Mouse (Mus musculus): ENCODE results near the gene Rsrp1.

The Rsrp1 gene

DNA sequence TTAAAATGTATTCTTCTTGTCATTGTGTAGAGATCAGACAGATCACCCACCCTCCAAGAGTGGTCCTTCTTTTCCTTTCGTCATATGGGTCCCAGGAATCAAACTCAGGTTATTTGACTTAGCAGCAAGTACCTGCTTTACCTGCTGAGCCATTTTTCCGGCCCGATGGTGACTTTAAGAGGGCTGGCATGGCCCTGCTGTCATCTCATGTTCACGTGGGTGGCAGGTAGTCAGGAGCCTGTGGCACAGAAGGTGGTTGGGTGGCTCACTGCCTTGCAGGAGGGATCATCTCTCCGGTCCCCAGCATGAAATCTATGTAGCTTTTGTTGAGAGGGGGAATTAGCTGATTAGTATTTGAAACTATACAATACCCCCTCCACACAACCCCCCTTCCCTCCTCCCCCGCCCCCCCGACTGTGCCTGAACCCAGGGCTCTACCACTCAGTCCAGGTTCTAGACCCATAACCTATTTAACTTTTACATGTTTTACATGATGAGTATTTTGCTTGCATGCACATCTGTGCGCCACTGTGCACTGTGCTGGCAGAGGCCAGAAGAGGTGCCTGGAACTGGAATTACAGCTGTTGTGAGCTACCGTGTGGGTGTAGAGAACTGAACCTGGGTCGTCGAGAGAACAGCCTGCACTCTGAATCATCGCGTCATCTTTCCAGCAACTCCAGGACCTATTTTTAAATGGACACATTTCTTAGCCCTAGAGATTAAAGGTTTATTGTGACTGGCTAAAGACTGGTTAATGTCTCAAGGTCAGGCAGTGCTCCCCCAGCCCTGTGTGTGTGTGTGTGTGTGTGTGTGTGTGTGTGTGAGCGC is 8.0 kb upstream of the Rsrp1 start:
- no peaks in the 10 kb centered on the region for H3K27me3 ChIP-seq (ENCODE audit: control insufficient read depth, insufficient read depth, low read length, poor library complexity, severe bottlenecking)
- peak; percentile 34 for DNase-seq (ENCODE audit: low read depth, low spot score)
- H3K36me3 ChIP-seq (ENCODE audit: control insufficient read depth, insufficient read depth, low read length, poor library complexity, severe bottlenecking) = peaks cover 2% of the 10 kb centered on the region

DNA sequence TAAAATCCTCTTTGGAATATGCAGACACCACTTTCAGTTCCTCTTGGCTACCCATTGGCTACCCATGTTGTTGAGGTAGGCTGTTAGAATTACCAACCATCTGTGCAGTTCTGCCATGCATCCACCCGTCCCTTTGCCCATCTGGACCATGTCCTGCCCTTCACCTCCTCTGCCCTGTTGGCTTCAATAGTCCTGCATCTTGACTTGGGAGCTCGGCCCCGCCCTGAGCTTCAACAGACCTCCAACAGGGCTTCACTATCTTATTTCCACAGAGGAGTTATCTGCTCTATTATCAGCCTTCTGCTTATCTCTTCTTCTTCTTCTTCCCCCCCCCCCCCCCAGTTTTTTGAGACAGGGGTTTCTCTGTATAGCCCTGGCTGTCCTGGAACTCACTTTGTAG is 6.2 kb upstream of the Rsrp1 start:
- DNase-seq (ENCODE audit: low read depth, low spot score) = no peak
- Histone ChIP-seq H3K27me3 (ENCODE audit: control insufficient read depth, insufficient read depth, low read length, poor library complexity, severe bottlenecking) (no peaks in the 10 kb centered on the region), H3K36me3 (ENCODE audit: control insufficient read depth, insufficient read depth, low read length, poor library complexity, severe bottlenecking) (no peaks in the 10 kb centered on the region)

GRCm38 (mm10) chr4:134918381-134918780 is 5.0 kb upstream of the Rsrp1 start:
- H3K27me3 ChIP-seq (ENCODE audit: control insufficient read depth, insufficient read depth, low read length, poor library complexity, severe bottlenecking) = no peaks in the 10 kb centered on the region
- DNase-seq (ENCODE audit: low read depth, low spot score) = peak; percentile 48
- no peaks in the 10 kb centered on the region for H3K36me3 ChIP-seq (ENCODE audit: control insufficient read depth, insufficient read depth, low read length, poor library complexity, severe bottlenecking)

GRCm38 (mm10) chr4:134919733-134920540 is 3.5 kb upstream of the Rsrp1 start:
- peaks cover 6% of the 10 kb centered on the region; the same call in 1 of the 2 replicates for H3K36me3 ChIP-seq (ENCODE audit: control insufficient read depth, insufficient read depth, low read length, poor library complexity, severe bottlenecking)
- H3K27me3 ChIP-seq (ENCODE audit: control insufficient read depth, insufficient read depth, low read length, poor library complexity, severe bottlenecking) = no peaks in the 10 kb centered on the region
- DNase-seq (ENCODE audit: low read depth, low spot score) = peak; percentile 81

DNA sequence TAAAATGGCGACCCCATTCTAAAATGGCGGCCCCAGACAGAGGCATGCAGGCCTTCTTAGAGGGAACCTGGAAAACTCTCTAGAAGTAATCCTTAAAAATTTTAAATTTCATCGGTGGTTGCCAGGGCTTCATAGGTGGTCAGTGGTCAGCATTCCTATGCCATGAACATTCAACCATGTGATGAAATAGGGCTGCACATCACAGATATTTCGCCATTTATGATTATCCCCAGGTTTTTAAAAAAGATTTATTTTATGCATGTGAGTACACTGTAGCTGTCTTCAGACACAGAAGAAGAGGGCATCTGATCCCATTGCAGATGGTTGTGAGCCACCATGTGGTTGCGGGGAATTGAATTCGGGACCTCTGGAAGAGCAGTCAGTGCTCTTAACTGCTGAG is 2.8 kb upstream of the Rsrp1 start:
- DNase-seq (ENCODE audit: low read depth, low spot score) = no peak
- no peaks in the 10 kb centered on the region for H3K27me3 ChIP-seq (ENCODE audit: control insufficient read depth, insufficient read depth, low read length, poor library complexity, severe bottlenecking)
- peaks cover 11% of the 10 kb centered on the region; the same call in 1 of the 2 replicates for H3K36me3 ChIP-seq (ENCODE audit: control insufficient read depth, insufficient read depth, low read length, poor library complexity, severe bottlenecking)

DNA sequence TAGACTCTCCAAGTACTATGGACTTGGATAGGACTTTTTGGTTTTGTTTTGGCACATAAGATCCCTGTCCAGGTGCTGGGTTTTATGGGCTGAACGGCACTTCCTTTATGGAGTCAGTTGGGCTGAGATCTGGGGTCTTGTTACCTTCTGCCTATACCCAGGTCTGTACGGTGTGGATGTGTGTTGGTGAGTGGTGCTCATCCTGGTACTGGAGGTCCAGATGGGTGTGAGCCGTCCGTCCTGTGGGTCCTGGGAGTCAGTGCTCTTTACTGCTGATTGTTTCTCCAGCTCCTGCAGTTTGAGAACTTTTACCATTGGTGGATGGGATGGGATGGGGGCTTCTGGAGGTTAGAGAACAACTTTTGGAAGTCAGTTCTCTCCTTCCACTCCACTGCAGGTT is 1.7 kb upstream of the Rsrp1 start:
- no peak for DNase-seq (ENCODE audit: low read depth, low spot score)
- Histone ChIP-seq H3K27me3 (ENCODE audit: control insufficient read depth, insufficient read depth, low read length, poor library complexity, severe bottlenecking) (no peaks in the 10 kb centered on the region), H3K36me3 (ENCODE audit: control insufficient read depth, insufficient read depth, low read length, poor library complexity, severe bottlenecking) (peaks cover 17% of the 10 kb centered on the region)

GRCm38 (mm10) chr4:134922111-134922924 is 1.1 kb upstream of the Rsrp1 start:
- Histone ChIP-seq H3K36me3 (ENCODE audit: control insufficient read depth, insufficient read depth, low read length, poor library complexity, severe bottlenecking) (peaks cover 18% of the 10 kb centered on the region), H3K27me3 (ENCODE audit: control insufficient read depth, insufficient read depth, low read length, poor library complexity, severe bottlenecking) (no peaks in the 10 kb centered on the region)
- no peak for DNase-seq (ENCODE audit: low read depth, low spot score)

DNA sequence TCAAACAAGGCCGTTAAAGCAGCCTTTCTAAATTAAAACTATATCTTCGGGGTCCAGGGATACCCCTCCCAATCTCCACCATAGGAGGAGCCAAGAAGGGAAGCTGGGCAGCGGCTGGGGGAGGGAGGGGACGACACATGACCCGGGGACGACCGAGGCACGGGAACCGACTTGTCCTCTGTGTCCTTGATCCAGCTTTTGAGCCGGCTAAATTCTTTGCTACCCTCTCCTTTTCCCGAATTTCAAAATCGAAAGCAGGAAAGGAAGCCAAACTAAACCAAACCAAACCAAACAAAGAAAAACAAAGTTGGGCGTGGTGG is 507 bp upstream of the Rsrp1 start:
- peaks cover 19% of the 10 kb centered on the region for H3K36me3 ChIP-seq (ENCODE audit: control insufficient read depth, insufficient read depth, low read length, poor library complexity, severe bottlenecking)
- H3K27me3 ChIP-seq (ENCODE audit: control insufficient read depth, insufficient read depth, low read length, poor library complexity, severe bottlenecking) = no peaks in the 10 kb centered on the region
- DNase-seq (ENCODE audit: low read depth, low spot score) = no peak

- H3K27me3 ChIP-seq (ENCODE audit: control insufficient read depth, insufficient read depth, low read length, poor library complexity, severe bottlenecking) = no peaks in the 10 kb centered on the region
- peak; percentile 79 for DNase-seq (ENCODE audit: low read depth, low spot score)
- peaks cover 19% of the 10 kb centered on the region for H3K36me3 ChIP-seq (ENCODE audit: control insufficient read depth, insufficient read depth, low read length, poor library complexity, severe bottlenecking)
These were observed 788 bp downstream of the Rsrp1 start for GRCm38 (mm10) chr4:134924019-134924741.

GRCm38 (mm10) chr4:134925206-134925605 is 1.8 kb downstream of the Rsrp1 start:
- no peaks in the 10 kb centered on the region for H3K27me3 ChIP-seq (ENCODE audit: control insufficient read depth, insufficient read depth, low read length, poor library complexity, severe bottlenecking)
- no peak for DNase-seq (ENCODE audit: low read depth, low spot score)
- peaks cover 19% of the 10 kb centered on the region for H3K36me3 ChIP-seq (ENCODE audit: control insufficient read depth, insufficient read depth, low read length, poor library complexity, severe bottlenecking)

- DNase-seq (ENCODE audit: low read depth, low spot score) = no peak
- peaks cover 19% of the 10 kb centered on the region for H3K36me3 ChIP-seq (ENCODE audit: control insufficient read depth, insufficient read depth, low read length, poor library complexity, severe bottlenecking)
- no peaks in the 10 kb centered on the region for H3K27me3 ChIP-seq (ENCODE audit: control insufficient read depth, insufficient read depth, low read length, poor library complexity, severe bottlenecking)
These were observed 4.5 kb downstream of the Rsrp1 start for GRCm38 (mm10) chr4:134927815-134928463.

DNA sequence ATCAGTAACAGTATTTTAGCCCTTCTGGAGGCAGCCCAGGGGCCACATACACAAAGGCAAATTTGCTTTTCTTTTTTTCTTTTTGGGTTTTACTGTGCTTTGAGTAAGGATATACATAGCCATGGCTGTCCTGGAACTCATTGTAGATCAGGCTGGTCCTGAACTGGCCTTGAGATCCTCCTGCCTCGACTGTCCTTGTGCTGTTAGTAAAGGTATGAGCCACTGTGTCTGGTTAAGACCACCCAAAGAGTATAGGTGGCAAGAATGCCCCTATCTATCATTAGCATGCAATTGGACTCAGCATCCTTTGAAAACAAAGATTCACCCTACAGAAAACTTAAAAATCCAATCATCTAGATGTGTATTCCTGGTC is 5.1 kb downstream of the Rsrp1 start:
- no peaks in the 10 kb centered on the region for H3K27me3 ChIP-seq (ENCODE audit: control insufficient read depth, insufficient read depth, low read length, poor library complexity, severe bottlenecking)
- peaks cover 19% of the 10 kb centered on the region for H3K36me3 ChIP-seq (ENCODE audit: control insufficient read depth, insufficient read depth, low read length, poor library complexity, severe bottlenecking)
- no peak for DNase-seq (ENCODE audit: low read depth, low spot score)

- peak; percentile 73 for DNase-seq (ENCODE audit: low read depth, low spot score)
- H3K36me3 ChIP-seq (ENCODE audit: control insufficient read depth, insufficient read depth, low read length, poor library complexity, severe bottlenecking) = peaks cover 15% of the 10 kb centered on the region
- H3K27me3 ChIP-seq (ENCODE audit: control insufficient read depth, insufficient read depth, low read length, poor library complexity, severe bottlenecking) = no peaks in the 10 kb centered on the region
These were observed 6.1 kb downstream of the Rsrp1 start for GRCm38 (mm10) chr4:134929536-134929935.

GRCm38 (mm10) chr4:134930190-134930589 is 6.8 kb downstream of the Rsrp1 start:
- DNase-seq (ENCODE audit: low read depth, low spot score) = no peak
- Histone ChIP-seq H3K27me3 (ENCODE audit: control insufficient read depth, insufficient read depth, low read length, poor library complexity, severe bottlenecking) (no peaks in the 10 kb centered on the region), H3K36me3 (ENCODE audit: control insufficient read depth, insufficient read depth, low read length, poor library complexity, severe bottlenecking) (peaks cover 16% of the 10 kb centered on the region)

All from splenic B cell, adult 2 months (primary cell).